Mouse (Mus musculus) liver (tissue): Measurements from ENCODE around the gene Mllt6.
"Not testable (repeated sequence)": the region's sequence is repeated elsewhere in the genome, so short reads cannot be mapped to it uniquely, and the experiment has no call there.

ENCODE experiments used
- DNase-seq: peaks from one replicate; pipeline ENCODE4 v3.0.0-alpha.2; 2020; ENCODE audit warnings: mixed read lengths

Mllt6 gene

DNA sequence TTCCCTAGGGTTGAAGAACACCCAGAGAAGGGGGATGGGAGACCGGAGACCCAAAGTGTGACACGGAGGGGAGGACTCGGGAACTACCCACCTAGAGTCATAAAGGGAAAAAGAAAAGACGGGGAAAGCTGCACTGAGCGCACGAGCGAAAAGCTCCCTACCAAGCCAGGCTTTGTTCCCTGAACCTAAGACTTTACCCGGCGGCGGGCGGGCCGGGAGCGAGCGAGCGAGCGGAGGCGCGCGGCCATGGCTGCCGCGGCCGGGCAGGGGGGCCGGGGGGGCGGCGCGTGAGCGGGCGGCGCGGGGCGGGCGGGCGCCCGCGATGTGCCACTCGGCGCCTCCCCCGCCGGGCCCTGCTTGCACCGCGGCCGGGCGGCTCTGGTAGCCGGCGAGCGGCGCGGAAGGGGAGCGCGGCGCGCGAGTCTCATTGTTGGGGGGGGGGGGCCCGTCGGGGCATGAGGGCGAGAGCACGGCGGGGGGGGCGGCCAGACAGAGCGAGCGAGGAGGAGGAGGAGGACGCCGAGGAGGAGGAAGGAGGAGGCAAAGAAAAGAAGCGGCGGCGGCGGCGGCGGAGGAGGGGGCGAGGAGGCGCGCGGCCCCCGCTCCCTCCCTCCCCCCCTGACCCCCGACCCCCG lies at the start of gene Mllt6:
Gene Mllt6 (plus strand): TSS at position 522 of the 635 bp plus-strand sequence.
- peak; percentile 61 for DNase-seq

GRCm38 (mm10) chr11:97615276-97615675 lies 47.9 kb upstream of the Mllt6 start:
- DNase-seq = no peak

GRCm38 (mm10) chr11:97618368-97618767 lies 44.8 kb upstream of the Mllt6 start:
- DNase-seq = peak; percentile 14

DNA sequence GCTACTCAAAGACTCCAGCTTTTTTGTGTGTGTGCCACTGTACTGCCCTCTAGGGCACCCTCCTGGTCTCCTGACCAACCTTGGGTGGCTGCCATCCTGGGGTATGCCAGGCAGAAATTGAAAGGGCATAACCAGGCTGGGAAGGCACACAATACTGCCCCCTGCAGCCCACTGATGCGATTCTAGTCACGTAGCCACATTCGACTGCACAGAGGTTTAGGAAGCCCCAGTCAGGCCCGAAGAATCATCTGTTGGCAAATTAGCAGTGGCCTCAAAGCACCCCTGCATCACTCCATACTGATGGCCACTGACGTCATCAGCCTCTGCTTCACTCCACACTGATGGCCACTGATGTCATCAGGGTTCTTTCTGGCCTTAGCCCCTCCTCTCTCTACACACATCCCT lies 43.8 kb upstream of the Mllt6 start:
- no peak for DNase-seq

- peak; percentile 50 for DNase-seq
Measured at GRCm38 (mm10) chr11:97622440-97622839, 40.8 kb upstream of the Mllt6 start.

DNA sequence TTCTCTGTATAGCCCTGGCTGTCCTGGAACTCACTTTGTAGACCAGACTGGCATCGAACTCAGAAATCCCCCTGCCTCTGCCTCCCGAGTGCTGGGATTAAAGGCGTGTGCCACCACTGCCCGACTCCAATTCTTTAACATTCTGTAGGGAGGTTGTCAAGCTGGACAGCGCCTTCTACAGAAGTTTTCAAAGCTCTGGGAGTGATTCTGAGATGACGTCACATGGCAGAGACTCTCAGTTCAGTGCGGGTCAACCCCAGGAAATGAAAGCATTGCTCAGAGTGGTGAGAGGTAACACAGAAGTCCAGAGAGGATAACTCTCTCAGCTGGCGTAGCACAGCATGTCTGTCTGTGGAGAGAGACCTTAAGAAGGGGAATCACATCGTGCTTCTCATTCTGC lies 40.0 kb upstream of the Mllt6 start:
- DNase-seq = no peak

DNA sequence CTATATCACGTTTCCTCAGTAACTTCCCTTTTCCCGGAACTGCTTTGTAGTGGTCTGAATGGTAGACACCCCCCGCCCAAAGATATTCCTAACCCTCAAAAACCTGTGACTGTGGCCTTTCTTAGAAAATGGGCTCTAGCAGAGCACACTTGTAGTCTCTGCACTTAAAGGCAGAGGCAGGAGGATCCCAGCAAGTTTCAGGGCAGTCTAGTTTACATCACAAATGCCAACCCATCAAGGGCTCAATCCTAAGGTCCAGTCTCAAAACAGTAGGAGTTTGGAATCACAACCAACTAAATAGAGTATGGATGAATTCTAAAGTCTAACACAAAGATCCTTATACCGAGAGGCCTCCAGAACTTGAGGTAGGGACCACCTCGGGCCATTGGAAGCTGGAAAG lies 37.7 kb upstream of the Mllt6 start:
- DNase-seq = no peak

- DNase-seq = no peak
Measured at GRCm38 (mm10) chr11:97626431-97626830, 36.8 kb upstream of the Mllt6 start.

DNA sequence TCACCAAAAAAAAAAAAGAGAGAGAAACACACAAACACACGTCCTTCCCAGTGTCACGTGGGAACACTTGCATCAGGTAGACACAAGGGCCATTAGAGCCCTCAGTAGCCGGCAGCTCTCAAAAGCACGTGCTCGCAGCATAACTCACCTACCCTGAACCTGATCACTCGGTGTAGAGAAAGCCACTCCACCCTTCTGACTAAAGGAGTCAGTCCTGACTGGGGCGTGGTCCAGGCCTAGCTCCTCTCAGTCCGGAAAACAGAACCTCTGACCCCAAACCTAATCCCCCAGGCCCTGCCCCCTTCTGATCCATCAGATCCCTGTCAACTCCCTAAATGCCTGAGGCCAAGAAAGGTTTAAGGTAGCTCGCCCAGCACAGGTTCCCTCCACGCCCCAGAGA lies 36.4 kb upstream of the Mllt6 start:
- no peak for DNase-seq

GRCm38 (mm10) chr11:97627556-97628302 lies 35.5 kb upstream of the Mllt6 start:
- DNase-seq = no peak

DNA sequence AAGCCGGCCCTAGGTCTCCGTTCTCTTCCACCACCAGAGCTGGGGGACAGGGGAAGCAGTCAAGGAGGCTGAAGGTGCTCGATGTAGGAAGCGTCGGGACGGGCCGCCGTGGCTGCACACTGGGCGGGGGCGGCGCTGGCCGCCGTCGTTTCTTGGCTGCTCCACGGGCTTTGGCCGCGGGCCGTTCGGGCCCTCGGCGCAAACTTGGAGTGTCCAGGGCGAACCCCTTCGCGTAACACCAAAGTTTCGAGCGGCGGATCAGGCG lies 35.0 kb upstream of the Mllt6 start:
- DNase-seq = no peak

GRCm38 (mm10) chr11:97628568-97629518 lies 34.4 kb upstream of the Mllt6 start:
- DNase-seq = peak; percentile 17

DNA sequence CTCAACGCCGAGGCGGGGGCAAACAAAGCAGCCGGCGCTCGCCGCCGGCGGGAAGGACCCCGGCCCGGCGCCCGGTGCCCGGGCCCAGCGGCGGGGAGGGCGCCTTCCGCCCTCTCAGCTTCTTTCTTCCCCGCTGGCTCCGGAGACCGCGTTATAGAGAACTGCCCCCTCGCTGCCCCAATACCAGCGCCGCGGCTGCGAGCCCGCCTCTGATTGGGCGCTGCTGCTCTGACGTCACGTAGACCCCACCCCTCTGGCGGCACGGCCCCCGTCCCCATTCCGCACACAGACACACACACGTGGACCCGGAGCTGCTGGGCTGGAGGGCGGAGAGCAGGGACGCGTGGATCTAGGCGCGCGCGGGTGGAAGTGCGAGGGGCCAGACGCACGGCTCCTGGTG lies 33.6 kb upstream of the Mllt6 start, which contains the start of gene Epop:
Gene Epop (minus strand): TSS at position 127 of the 400 bp plus-strand sequence.
- peak; percentile 87 for DNase-seq

DNA sequence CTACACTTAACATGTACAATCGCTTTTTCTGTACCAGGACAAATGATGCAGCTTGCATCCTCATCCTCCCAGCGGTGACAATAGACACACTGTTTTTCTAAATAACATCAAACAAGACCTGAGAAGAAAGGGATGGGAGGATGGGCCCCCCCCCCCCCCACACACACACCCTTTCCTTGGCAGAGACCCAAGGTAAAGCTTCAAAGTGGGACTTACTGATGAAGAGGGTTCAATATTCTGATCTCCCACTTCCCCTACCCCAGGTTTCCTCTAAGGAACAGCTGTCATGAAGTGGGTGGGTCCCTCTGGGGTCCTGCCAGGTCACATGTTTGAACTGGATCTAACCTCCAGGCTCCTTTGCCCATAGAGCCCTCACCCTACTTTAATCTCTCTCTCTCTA lies 32.2 kb upstream of the Mllt6 start:
- DNase-seq = no peak

DNA sequence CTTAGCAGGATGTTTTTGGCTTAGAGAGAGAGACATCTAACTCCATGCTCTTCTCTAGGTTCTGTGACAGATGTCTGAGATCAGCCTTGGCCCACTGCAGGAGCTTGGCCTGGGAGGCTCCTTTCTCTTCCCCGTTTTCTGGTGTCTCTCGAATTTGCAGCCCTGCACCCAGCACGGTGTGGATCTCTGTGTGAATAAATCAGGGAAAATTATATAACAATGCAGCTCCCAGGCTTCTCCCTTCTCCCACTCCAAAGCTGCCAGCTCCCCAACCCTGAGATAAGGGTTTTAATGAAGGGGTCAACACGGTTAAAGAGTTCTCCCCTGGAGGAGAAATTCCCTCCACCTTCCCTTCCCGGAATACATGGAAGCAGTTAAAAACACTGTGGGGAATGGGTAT lies 31.7 kb upstream of the Mllt6 start:
- DNase-seq = no peak

- DNase-seq = peak; percentile 67
Measured at GRCm38 (mm10) chr11:97631938-97632337, 31.3 kb upstream of the Mllt6 start.

DNA sequence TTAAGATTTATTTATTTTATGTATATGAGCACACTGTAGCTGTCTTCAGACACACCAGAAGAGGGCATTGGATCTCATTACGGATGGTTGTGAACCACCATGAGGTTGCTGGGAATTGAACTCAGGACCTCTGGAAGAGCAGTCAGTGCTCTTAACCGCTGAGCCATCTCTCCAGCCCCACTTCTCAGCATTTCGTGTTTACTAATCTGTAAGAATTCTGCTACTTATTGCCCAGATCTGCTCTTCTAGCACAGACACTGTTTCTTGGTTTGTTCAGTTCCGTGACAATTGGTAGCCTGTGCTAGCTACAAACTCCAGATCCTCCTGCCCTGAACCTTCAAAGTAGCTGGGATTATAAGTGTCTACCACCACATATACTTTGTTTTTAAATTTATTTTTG lies 30.8 kb upstream of the Mllt6 start:
- DNase-seq = not testable (repeated sequence)

DNA sequence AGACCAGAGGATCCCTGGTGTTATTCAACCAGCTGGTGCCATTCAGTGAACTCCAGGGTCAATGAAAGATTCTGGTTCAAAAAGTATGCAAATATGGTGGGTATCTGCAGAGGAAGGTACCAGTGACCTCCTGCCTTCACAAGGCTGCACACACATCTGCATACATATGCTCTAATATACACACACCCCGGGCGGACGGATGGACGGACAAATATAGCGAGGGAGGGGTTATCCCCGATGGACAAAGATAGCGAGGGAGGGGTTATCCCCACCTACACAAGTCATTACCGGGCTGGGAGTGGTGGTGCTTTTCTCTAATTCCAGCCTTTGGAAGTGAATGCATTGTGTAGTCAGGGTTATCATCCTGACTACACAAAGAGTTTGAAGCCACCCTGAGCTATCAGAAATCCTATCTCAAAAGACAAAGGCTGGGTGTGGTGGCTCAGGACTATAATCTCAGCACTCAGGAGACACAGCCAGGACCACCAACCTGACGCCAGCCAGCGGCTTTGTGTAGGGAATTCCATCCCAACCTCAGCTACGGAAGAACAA lies 27.7 kb upstream of the Mllt6 start:
- DNase-seq = no peak

- DNase-seq = peak; percentile 13
Measured at GRCm38 (mm10) chr11:97641668-97642067, 21.5 kb upstream of the Mllt6 start.

GRCm38 (mm10) chr11:97642746-97643145 lies 20.5 kb upstream of the Mllt6 start:
- DNase-seq = no peak

DNA sequence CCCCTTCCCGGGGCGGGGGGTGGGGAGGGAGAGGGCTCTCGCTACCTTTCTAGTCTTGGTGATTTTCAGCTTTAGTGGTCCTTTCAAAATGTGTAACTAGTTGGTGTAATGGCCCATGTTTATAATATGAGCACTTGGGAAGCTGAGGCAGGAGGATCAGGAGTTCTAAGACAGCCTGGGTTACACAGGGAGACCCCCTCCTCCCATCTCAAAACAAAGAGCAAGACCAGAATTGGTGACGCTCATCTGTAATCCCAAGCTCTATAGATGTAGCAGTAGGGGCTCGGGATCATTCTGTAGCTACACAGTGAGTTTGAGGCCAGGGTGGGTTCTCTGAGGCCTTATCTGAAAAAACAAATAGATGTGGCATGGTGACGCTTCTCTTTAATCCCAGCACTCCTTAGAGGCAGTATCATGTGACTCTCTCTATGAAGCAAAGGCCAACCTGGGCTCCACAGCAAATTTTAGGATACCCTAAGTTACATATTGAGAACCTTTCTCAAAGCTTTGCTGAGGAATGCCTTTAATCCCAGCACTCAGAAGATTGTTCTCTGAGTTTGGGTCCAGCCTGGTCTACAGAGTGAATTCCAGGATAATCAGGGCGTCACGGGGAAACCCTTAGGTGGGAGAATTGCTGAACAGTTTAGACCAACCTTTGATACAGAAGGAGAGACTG lies 19.7 kb upstream of the Mllt6 start:
- no peak for DNase-seq

DNA sequence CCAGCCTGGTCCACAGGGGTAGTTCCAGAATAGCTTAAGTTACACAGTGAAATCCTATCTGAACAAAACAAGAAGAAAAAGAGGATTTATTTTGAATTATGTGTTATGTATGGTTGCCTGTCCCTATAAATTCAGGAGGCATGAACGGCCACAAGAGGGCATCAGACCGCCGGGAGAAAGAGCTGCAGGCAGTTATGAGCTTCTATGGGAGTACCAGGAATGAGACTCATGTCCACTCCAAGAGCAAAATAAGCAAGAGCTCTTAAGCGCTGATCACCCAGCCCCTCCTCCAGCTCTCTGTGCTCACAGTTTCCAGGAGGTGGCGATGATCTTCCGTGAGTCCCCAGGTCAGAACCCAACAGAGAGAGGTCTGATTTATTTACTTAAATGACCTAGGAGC lies 18.4 kb upstream of the Mllt6 start:
- DNase-seq = peak; percentile 67

- DNase-seq = not testable (repeated sequence)
Measured at GRCm38 (mm10) chr11:97648541-97648940, 14.7 kb upstream of the Mllt6 start.
